Mouse (Mus musculus): ENCODE measurements around the gene Nupr1l. TPM values are rescaled to one million over a fixed set of nuclear protein-coding genes. Genes with fewer than 3 reads are reported as not detected.
A peak's percentile ranks its signal among the peaks of the same experiment; 100 is the strongest.

Nupr1l gene
- 2.3 and 2.7 TPM in 2 replicates for polyA plus RNA-seq (2015; fragmentation: Nextera tagmentation; extraction: Ambion mirVana)

GRCm38 (mm10) chr5:129908242-129908965 is at the start of gene Nupr1l:
Gene Nupr1l, plus strand, starts transcription at chr5:129908540.
- H3K36me3 ChIP-seq: no peaks in the 10 kb centered on the region
- 0 out of 2 replicates have a peak, but pooled peaks cover 6% of the 10 kb centered on the region for H3K4me1 ChIP-seq
- H3K9me3 ChIP-seq: no peaks in the 10 kb centered on the region
- WGBS: under 1% methylated on average over 63 of the region's 63 CpGs
- peak within 1 kb of the TSS; percentile 85 for H3K27ac ChIP-seq
- H3K27me3 ChIP-seq: no peaks in the 10 kb centered on the region
- H3K4me3 ChIP-seq: peak within 1 kb of the TSS; percentile 66
- H3K9ac ChIP-seq: peak within 1 kb of the TSS; percentile 67
- H3K4me2 ChIP-seq: peak within 1 kb of the TSS; percentile 92
- peak; percentile 99 for ATAC-seq (ENCODE audit: borderline replicate concordance, extremely low read depth, low FRiP score, low TSS enrichment)

- peaks cover 26% of the 10 kb centered on the region for H3K36me3 ChIP-seq
- no peak overlapping the region for H3K9ac ChIP-seq
- H3K4me1 ChIP-seq: no peaks in the 10 kb centered on the region
- no peak overlapping the region for H3K4me2 ChIP-seq
- ATAC-seq (ENCODE audit: borderline replicate concordance, extremely low read depth, low FRiP score, low TSS enrichment): no peak
- no peak overlapping the region for H3K27ac ChIP-seq
- H3K9me3 ChIP-seq: no peaks in the 10 kb centered on the region
- WGBS: 94% methylated on average over 6 of the region's 6 CpGs
- no peak overlapping the region for H3K4me3 ChIP-seq
- no peaks in the 10 kb centered on the region for H3K27me3 ChIP-seq
Observed at GRCm38 (mm10) chr5:129862325-129862724, 46.0 kb upstream of the Nupr1l start.

- Histone ChIP-seq H3K27ac (no peak overlapping the region), H3K27me3 (no peaks in the 10 kb centered on the region), H3K9ac (no peak overlapping the region), H3K4me2 (no peak overlapping the region), H3K4me1 (no peaks in the 10 kb centered on the region), H3K4me3 (no peak overlapping the region), H3K36me3 (0 out of 2 replicates have a peak, but pooled peaks cover 18% of the 10 kb centered on the region), H3K9me3 (no peaks in the 10 kb centered on the region)
- ATAC-seq (ENCODE audit: borderline replicate concordance, extremely low read depth, low FRiP score, low TSS enrichment): no peak
- whole genome bisulfite sequencing: 14% methylated on average over 18 of the region's 18 CpGs
Observed at GRCm38 (mm10) chr5:129864467-129864866, 43.9 kb upstream of the Nupr1l start.

GRCm38 (mm10) chr5:129865841-129866240 is 42.5 kb upstream of the Nupr1l start:
- Histone ChIP-seq H3K4me2 (no peak overlapping the region), H3K27ac (no peak overlapping the region), H3K36me3 (0 out of 2 replicates have a peak, but pooled peaks cover 12% of the 10 kb centered on the region), H3K9me3 (no peaks in the 10 kb centered on the region), H3K4me3 (no peak overlapping the region), H3K9ac (no peak overlapping the region), H3K4me1 (no peaks in the 10 kb centered on the region), H3K27me3 (no peaks in the 10 kb centered on the region)
- ATAC-seq (ENCODE audit: borderline replicate concordance, extremely low read depth, low FRiP score, low TSS enrichment): no peak
- 77% methylated on average over 12 of the region's 12 CpGs for WGBS

- Histone ChIP-seq H3K4me1 (no peaks in the 10 kb centered on the region), H3K9me3 (no peaks in the 10 kb centered on the region), H3K36me3 (no peaks in the 10 kb centered on the region), H3K4me2 (no peak overlapping the region), H3K27ac (no peak overlapping the region), H3K9ac (no peak overlapping the region), H3K4me3 (no peak overlapping the region), H3K27me3 (no peaks in the 10 kb centered on the region)
- 88% methylated on average over 19 of the region's 19 CpGs for WGBS
- ATAC-seq (ENCODE audit: borderline replicate concordance, extremely low read depth, low FRiP score, low TSS enrichment): no peak
Observed at GRCm38 (mm10) chr5:129869238-129869995, 38.9 kb upstream of the Nupr1l start.

GRCm38 (mm10) chr5:129871238-129871637 is 37.1 kb upstream of the Nupr1l start:
- no peak overlapping the region for H3K9ac ChIP-seq
- no peaks in the 10 kb centered on the region for H3K36me3 ChIP-seq
- H3K4me1 ChIP-seq: no peaks in the 10 kb centered on the region
- no peak overlapping the region for H3K27ac ChIP-seq
- no peak overlapping the region for H3K4me2 ChIP-seq
- H3K9me3 ChIP-seq: no peaks in the 10 kb centered on the region
- H3K27me3 ChIP-seq: no peaks in the 10 kb centered on the region
- no peak overlapping the region for H3K4me3 ChIP-seq
- no peak for ATAC-seq (ENCODE audit: borderline replicate concordance, extremely low read depth, low FRiP score, low TSS enrichment)
- WGBS: 88% methylated on average over 2 of the region's 2 CpGs

GRCm38 (mm10) chr5:129873942-129874341 is 34.4 kb upstream of the Nupr1l start:
- no peaks in the 10 kb centered on the region for H3K27me3 ChIP-seq
- no peaks in the 10 kb centered on the region for H3K36me3 ChIP-seq
- no peak overlapping the region for H3K4me3 ChIP-seq
- no peaks in the 10 kb centered on the region for H3K4me1 ChIP-seq
- no peak overlapping the region for H3K27ac ChIP-seq
- H3K9me3 ChIP-seq: no peaks in the 10 kb centered on the region
- H3K4me2 ChIP-seq: no peak overlapping the region
- 81% methylated on average over 12 of the region's 12 CpGs for WGBS
- H3K9ac ChIP-seq: no peak overlapping the region
- ATAC-seq (ENCODE audit: borderline replicate concordance, extremely low read depth, low FRiP score, low TSS enrichment): no peak

GRCm38 (mm10) chr5:129875098-129875497 is 33.2 kb upstream of the Nupr1l start:
- H3K9me3 ChIP-seq: no peaks in the 10 kb centered on the region
- H3K4me2 ChIP-seq: no peak overlapping the region
- WGBS: 70% methylated on average over 11 of the region's 11 CpGs
- no peak overlapping the region for H3K9ac ChIP-seq
- peaks cover under 1% of the 10 kb centered on the region; the same call in 1 of the 2 replicates for H3K36me3 ChIP-seq
- H3K4me1 ChIP-seq: no peaks in the 10 kb centered on the region
- ATAC-seq (ENCODE audit: borderline replicate concordance, extremely low read depth, low FRiP score, low TSS enrichment): no peak
- no peak overlapping the region for H3K27ac ChIP-seq
- no peak overlapping the region for H3K4me3 ChIP-seq
- no peaks in the 10 kb centered on the region for H3K27me3 ChIP-seq

- Histone ChIP-seq H3K9me3 (no peaks in the 10 kb centered on the region), H3K27me3 (no peaks in the 10 kb centered on the region), H3K9ac (no peak overlapping the region), H3K4me1 (no peaks in the 10 kb centered on the region), H3K27ac (no peak overlapping the region), H3K4me3 (no peak overlapping the region), H3K36me3 (peaks cover 22% of the 10 kb centered on the region), H3K4me2 (no peak overlapping the region)
- 67% methylated on average over 9 of the region's 9 CpGs for WGBS
- no peak for ATAC-seq (ENCODE audit: borderline replicate concordance, extremely low read depth, low FRiP score, low TSS enrichment)
Observed at GRCm38 (mm10) chr5:129877731-129878455, 30.4 kb upstream of the Nupr1l start.

GRCm38 (mm10) chr5:129878946-129879345 is 29.4 kb upstream of the Nupr1l start:
- Histone ChIP-seq H3K27ac (no peak overlapping the region), H3K36me3 (peaks cover 29% of the 10 kb centered on the region), H3K9ac (no peak overlapping the region), H3K4me2 (no peak overlapping the region), H3K4me1 (no peaks in the 10 kb centered on the region), H3K4me3 (no peak overlapping the region), H3K9me3 (no peaks in the 10 kb centered on the region), H3K27me3 (no peaks in the 10 kb centered on the region)
- WGBS: 32% methylated on average over 2 of the region's 2 CpGs
- ATAC-seq (ENCODE audit: borderline replicate concordance, extremely low read depth, low FRiP score, low TSS enrichment): no peak; the same call in 1 of the 2 replicates

GRCm38 (mm10) chr5:129879888-129880287 is 28.5 kb upstream of the Nupr1l start:
- Histone ChIP-seq H3K4me1 (no peaks in the 10 kb centered on the region), H3K27ac (no peak overlapping the region), H3K9ac (no peak overlapping the region), H3K9me3 (no peaks in the 10 kb centered on the region), H3K36me3 (peaks cover 36% of the 10 kb centered on the region), H3K4me3 (no peak overlapping the region), H3K27me3 (no peaks in the 10 kb centered on the region), H3K4me2 (no peak overlapping the region)
- ATAC-seq (ENCODE audit: borderline replicate concordance, extremely low read depth, low FRiP score, low TSS enrichment): no peak
- 70% methylated on average over 3 of the region's 3 CpGs for WGBS

All from lung, embryonic 15.5 days (tissue).